Mouse (Mus musculus) inflammation-experienced regulatory T-cells, adult 16 weeks (primary cell): ENCODE data around the gene Olfr1288. TPM values are rescaled to one million over a fixed set of nuclear protein-coding genes. Genes with fewer than 3 reads are reported as not detected.

Experiments used
- polyA plus RNA-seq: library from polyadenylated mRNA; unstranded; fragments of 100-300 nt; shearing (Covaris generic); gene quantifications from one replicate; pipeline ENCODE4 v1.2.1, GENCODE M21; 2017

The Olfr1288 gene
- not detected for polyA plus RNA-seq

DNA sequence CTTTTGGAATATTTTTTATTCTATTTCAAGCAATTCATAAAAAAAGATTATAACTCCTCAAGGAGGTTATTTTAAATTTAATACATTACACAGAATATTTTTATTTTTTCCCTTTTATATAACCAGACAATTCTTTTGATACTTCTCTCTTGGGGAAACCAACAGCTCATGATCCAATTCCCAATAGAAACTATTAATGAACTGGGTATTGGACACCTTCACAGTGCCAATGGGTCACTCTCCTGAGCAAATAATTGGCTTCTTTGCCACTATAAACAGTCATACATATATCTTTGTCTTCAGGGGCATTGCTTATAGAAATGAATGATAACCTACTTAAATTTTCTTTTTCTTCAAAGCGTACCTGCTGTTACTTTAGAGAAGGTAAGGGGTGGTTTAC is at the start of gene Olfr1288:
Gene Olfr1288, plus strand, starts transcription at position 301 of the 400 bp plus-strand sequence.

DNA sequence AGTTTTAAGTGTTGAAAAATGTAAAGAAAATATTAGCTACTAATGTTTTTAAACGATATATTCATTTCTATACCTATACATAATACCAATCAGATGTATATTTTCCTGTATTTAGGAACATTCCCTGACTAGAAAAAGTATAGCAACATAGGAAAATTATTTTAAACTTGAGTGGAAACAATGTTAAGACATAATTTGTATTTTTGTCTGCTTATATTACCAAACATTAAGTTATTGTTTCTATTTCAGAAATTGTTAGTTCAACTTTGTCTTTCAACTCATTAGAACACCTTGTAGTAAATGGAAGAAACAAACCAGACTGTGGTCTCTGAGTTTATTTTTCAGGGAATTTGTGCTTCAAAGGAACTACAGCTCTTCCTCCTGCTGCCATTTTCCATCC is 25.1 kb upstream of the Olfr1288 start, which contains the start of gene Olfr1287:
Gene Olfr1287, plus strand, starts transcription at position 301 of the 400 bp plus-strand sequence.

DNA sequence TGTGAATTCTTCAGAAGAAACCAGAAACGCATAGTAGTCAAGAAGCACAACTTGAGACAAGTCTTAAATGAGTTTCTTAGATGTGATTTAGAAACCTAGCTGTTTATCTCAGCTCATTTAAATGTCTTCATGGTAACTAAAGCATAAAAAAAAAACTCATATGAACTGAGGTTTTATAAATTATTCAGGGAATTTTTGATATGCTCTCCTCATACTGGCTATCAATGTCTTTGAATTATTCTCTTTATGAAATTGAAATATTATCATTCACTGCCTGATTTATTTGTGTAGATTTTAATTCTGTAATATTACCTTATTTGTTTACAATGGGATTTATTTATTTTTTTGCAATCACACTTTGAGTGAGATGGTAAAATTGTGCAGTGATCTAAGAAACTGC is 6.6 kb downstream of the Olfr1288 start, which contains the start of gene Olfr1289:
Gene Olfr1289, plus strand, starts transcription at position 301 of the 400 bp plus-strand sequence.

GRCm38 (mm10) chr2:111493729-111494128 is 19.8 kb downstream of the Olfr1288 start, which contains the start of gene Olfr1290:
TSS of gene Olfr1290 (minus strand) at chr2:111493829.

DNA sequence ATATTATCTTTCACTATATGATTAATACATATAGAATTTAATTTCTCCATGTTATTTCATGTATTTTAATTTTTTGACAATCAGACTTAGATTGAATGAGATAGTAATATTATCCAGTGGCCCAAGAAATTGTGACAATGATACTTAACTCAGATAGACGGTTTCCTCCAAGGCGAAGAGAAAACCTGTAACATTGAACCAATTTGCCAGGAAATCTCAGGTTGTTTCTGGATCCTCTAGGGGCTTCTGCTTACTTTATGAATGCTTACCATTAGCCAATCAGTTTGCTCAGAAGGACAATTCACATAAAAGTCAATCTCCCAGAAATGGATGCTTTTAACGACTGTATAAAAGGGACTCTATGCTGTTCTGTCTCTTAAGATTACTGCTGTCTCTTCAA is 23.0 kb downstream of the Olfr1288 start, which contains the start of gene Olfr1291-ps1:
Gene Olfr1291-ps1, plus strand, starts transcription at position 301 of the 400 bp plus-strand sequence.

DNA sequence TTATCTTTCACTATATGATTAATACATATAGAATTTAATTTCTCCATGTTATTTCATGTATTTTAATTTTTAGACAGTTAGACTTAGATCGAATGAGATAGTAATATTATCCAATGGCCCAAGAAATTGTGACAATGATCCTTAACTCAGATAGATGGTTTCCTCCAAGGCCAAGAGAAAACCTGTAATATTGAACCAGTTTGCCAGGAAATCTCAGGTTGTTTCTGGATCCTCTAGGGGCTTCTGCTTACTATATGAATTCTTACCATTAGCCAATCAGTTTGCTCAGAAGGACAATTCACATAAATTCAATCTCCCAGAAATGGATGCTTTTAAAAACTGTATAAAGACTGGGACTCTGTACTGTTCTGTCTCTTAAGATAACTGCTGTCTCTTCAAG is 51.0 kb downstream of the Olfr1288 start, which contains the start of gene Olfr1293-ps:
Gene Olfr1293-ps, plus strand, starts transcription at position 301 of the 400 bp plus-strand sequence.

Other genes starting within 250 kb of the Olfr1288 start
- gene 4930430A15Rik, start 244.5 kb upstream of the Olfr1288 start, polyA plus RNA-seq: not detected
- gene Olfr1275, start 238.8 kb upstream of the Olfr1288 start, polyA plus RNA-seq: not detected
- not detected for gene Olfr1276, start 219.6 kb upstream of the Olfr1288 start, polyA plus RNA-seq
- gene Olfr1277, start 200.0 kb upstream of the Olfr1288 start, polyA plus RNA-seq: not detected
- not detected for gene Olfr1278, start 184.0 kb upstream of the Olfr1288 start, polyA plus RNA-seq
- not detected for gene Olfr1279, start 173.5 kb upstream of the Olfr1288 start, polyA plus RNA-seq
- gene Olfr1280, start 160.1 kb upstream of the Olfr1288 start, polyA plus RNA-seq: not detected
- gene Olfr1281, start 147.6 kb upstream of the Olfr1288 start, polyA plus RNA-seq: not detected
- gene Olfr1282, start 138.0 kb upstream of the Olfr1288 start, polyA plus RNA-seq: not detected
- gene Olfr1283, start 107.3 kb upstream of the Olfr1288 start, polyA plus RNA-seq: not detected
- not detected for gene Olfr1284, start 98.6 kb upstream of the Olfr1288 start, polyA plus RNA-seq
- not detected for gene Olfr1286, start 51.0 kb upstream of the Olfr1288 start, polyA plus RNA-seq
- not detected for gene Olfr1287, start 25.0 kb upstream of the Olfr1288 start, polyA plus RNA-seq
- gene Olfr1289, start 6.7 kb downstream of the Olfr1288 start, polyA plus RNA-seq: not detected
- gene Olfr1290, start 19.7 kb downstream of the Olfr1288 start, polyA plus RNA-seq: not detected
- not detected for gene Olfr1291-ps1, start 23.1 kb downstream of the Olfr1288 start, polyA plus RNA-seq
- not detected for gene Olfr1293-ps, start 51.1 kb downstream of the Olfr1288 start, polyA plus RNA-seq
- not detected for gene Olfr1294, start 66.2 kb downstream of the Olfr1288 start, polyA plus RNA-seq
- gene Olfr1295, start 95.6 kb downstream of the Olfr1288 start, polyA plus RNA-seq: not detected
- not detected for gene Olfr1297, start 152.4 kb downstream of the Olfr1288 start, polyA plus RNA-seq
- gene Olfr1298, start 175.1 kb downstream of the Olfr1288 start, polyA plus RNA-seq: not detected
- not detected for gene Olfr1299, start 187.3 kb downstream of the Olfr1288 start, polyA plus RNA-seq